Mouse (Mus musculus) liver, adult 2 months (tissue): Measurements from ENCODE around the gene Grk4. TPM values are rescaled to one million over a fixed set of nuclear protein-coding genes. Genes with fewer than 3 reads are reported as not detected.

Source experiments
- DNase-seq: peaks from one replicate; pipeline ENCODE4 v3.0.0-alpha.2; 2011; ENCODE audit warnings: low read depth, low spot score; ENCODE audit errors: extremely low read depth
- H3K27ac ChIP-seq: fragments of 200-500 bp; replicated peaks from 2 replicates; pipeline ENCODE4 v1.5.1; 2012; ENCODE audit warnings: low read depth, mild to moderate bottlenecking, control low read depth, inconsistent platforms, low read length; ENCODE audit not compliant: insufficient read depth
- H3K27me3 ChIP-seq: fragments of 200-500 bp; 2 replicates; pipeline ENCODE4 v1.6.1; 2012; ENCODE audit warnings: mild to moderate bottlenecking, moderate library complexity, low read length, inconsistent platforms; ENCODE audit not compliant: control insufficient read depth, insufficient read depth
- H3K36me3 ChIP-seq: fragments of 200-500 bp; 2 replicates; pipeline ENCODE4 v1.6.1; 2012; ENCODE audit warnings: low read length, inconsistent platforms; ENCODE audit not compliant: control insufficient read depth, insufficient read depth
- H3K4me1 ChIP-seq: fragments of 200-500 bp; 2 replicates; pipeline ENCODE4 v1.6.1; 2011; ENCODE audit warnings: low read length; ENCODE audit not compliant: control insufficient read depth, insufficient read depth
- H3K4me3 ChIP-seq: fragments of 200-500 bp; 2 replicates; pipeline ENCODE4 v1.5.1; 2011; ENCODE audit warnings: low read depth, mild to moderate bottlenecking, control low read depth, low read length, moderate library complexity; ENCODE audit not compliant: insufficient read depth
- H3K79me2 ChIP-seq: fragments of 200-500 bp; 2 replicates; pipeline ENCODE4 v1.6.1; 2012; ENCODE audit warnings: inconsistent platforms, mild to moderate bottlenecking, low read length, moderate library complexity; ENCODE audit not compliant: control insufficient read depth, insufficient read depth
- H3K9ac ChIP-seq: fragments of 200-500 bp; 2 replicates; pipeline ENCODE4 v1.6.1; 2012; ENCODE audit warnings: low read depth, mild to moderate bottlenecking, control low read depth, inconsistent platforms, low read length
- CTCF ChIP-seq: fragments of 200-500 bp; IDR thresholded peaks from 2 replicates; pipeline ENCODE4 v1.5.1; 2011; ENCODE audit warnings: low read depth, low read length, control low read depth
- POLR2A ChIP-seq: fragments of 200-500 bp; IDR thresholded peaks from 2 replicates; pipeline ENCODE4 v1.6.1; 2011; ENCODE audit warnings: low read length, control low read depth; ENCODE audit not compliant: insufficient read depth; ENCODE audit errors: extremely low read depth
- WGBS: fragments of 180-500 bp; shearing (Covaris S2); methylation state at CpG from one replicate; pipeline ENCODE4 v1.1.7; 2018; 5-methylcytosine and 5-hydroxymethylcytosine counted together
- polyA plus RNA-seq: library from polyadenylated mRNA; depleted of rRNA; stranded (reverse); fragments of >200 nt; gene quantifications from 2 replicates; pipeline ENCODE4 v1.2.3, GENCODE M21; 2012
- total RNA-seq: library from RNA; depleted of rRNA; stranded (reverse); fragments of >200 nt; gene quantifications from 2 replicates; pipeline ENCODE4 v1.2.3, GENCODE M21; 2014

Gene Grk4
- total and polyA plus RNA-seq, 2 experiments = 0.46 to 0.65 TPM

DNA sequence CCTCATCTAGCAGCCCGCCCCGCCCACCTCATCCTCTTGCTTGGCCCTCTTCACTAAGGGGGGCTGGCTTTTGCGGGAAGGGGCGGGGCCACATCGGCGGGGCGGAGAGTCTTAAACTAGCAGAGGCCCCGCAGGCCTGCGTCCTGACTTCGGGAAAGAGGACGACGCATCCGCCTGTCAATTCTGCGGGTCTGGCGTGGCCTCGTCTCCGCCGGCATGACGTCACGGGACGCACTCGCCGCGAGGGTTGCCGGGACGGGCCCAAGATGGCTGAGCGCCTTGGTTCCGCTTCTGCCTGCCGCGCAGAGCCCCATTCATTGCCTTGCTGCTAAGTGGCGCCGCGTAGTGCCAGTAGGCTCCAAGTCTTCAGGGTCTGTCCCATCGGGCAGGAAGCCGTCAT lies 101.3 kb downstream of the Grk4 start, which contains the start of gene Htt:
TSS of gene Htt (plus strand) at position 232 of the 400 bp plus-strand sequence.
- TF ChIP-seq POLR2A (0 out of 2 replicates have a peak, but pooled peaks have one; percentile 59), CTCF (no peak)
- Histone ChIP-seq H3K4me3 (peak within 1 kb of the TSS; percentile 88), H3K27ac (no peak within 1 kb of the TSS; the same call in 1 of the 2 replicates), H3K9ac (peak within 1 kb of the TSS; percentile 90), H3K36me3 (no peaks in the 10 kb centered on the region), H3K27me3 (no peaks in the 10 kb centered on the region), H3K4me1 (peaks cover 6% of the 10 kb centered on the region; the same call in 1 of the 2 replicates), H3K79me2 (peaks cover 13% of the 10 kb centered on the region; the same call in 1 of the 2 replicates)
- WGBS = under 1% methylated on average over 35 of the region's 35 CpGs
- DNase-seq = peak; percentile 85

DNA sequence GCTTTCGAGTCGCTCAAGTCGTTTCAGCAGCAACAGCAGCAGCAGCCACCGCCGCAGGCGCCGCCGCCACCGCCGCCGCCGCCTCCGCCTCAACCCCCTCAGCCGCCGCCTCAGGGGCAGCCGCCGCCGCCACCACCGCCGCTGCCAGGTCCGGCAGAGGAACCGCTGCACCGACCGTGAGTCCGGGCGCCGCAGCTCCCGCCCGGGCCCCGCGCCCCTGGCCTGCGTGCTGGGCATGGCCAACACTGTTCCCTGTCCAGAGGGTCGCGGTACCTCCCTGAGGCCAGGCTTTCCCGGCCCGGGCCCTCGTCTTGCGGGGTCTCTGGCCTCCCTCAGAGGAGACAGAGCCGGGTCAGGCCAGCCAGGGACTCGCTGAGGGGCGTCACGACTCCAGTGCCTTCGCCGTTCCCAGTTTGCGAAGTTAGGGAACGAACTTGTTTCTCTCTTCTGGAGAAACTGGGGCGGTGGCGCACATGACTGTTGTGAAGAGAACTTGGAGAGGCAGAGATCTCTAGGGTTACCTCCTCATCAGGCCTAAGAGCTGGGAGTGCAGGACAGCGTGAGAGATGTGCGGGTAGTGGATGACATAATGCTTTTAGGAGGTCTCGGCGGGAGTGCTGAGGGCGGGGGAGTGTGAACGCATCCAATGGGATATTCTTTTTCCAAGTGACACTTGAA lies 101.9 kb downstream of the Grk4 start:
- peaks cover 13% of the 10 kb centered on the region; the same call in 1 of the 2 replicates for H3K79me2 ChIP-seq
- under 1% methylated on average over 54 of the region's 54 CpGs for WGBS
- peak; percentile 20 for DNase-seq
- no peak for TF ChIP-seq CTCF
- no peak for TF ChIP-seq POLR2A
- peak overlapping the region; percentile 90 for H3K9ac ChIP-seq
- H3K36me3 ChIP-seq = no peaks in the 10 kb centered on the region
- H3K27me3 ChIP-seq = no peaks in the 10 kb centered on the region
- H3K27ac ChIP-seq = no peak overlapping the region
- peak overlapping the region; percentile 88 for H3K4me3 ChIP-seq
- H3K4me1 ChIP-seq = peaks cover 6% of the 10 kb centered on the region; the same call in 1 of the 2 replicates

DNA sequence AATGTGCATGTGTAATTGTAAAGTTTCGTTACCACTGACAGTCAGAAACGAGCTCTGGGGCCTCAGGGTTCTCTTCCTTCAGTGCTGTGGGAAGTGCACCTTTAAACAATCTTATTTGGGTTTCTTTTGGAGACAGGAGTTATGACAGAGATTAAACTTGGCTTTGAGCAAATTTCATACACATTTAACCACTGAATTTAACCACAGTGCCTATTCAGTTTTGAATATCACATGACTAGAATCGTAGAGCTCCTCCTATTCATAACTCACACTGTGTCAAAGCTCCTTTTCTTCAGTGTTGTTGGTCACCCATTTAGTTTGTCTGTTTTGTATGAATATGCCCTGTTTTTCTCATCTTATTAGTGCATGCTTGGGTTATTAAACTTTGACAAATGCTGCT lies 111.6 kb downstream of the Grk4 start:
- WGBS = 92% methylated on average over 3 of the region's 3 CpGs
- no peak overlapping the region for H3K9ac ChIP-seq
- H3K36me3 ChIP-seq = no peaks in the 10 kb centered on the region
- H3K79me2 ChIP-seq = peaks cover 17% of the 10 kb centered on the region
- 0 out of 2 replicates have a peak, but pooled peaks cover 3% of the 10 kb centered on the region for H3K4me1 ChIP-seq
- TF ChIP-seq CTCF = no peak
- TF ChIP-seq POLR2A = no peak
- H3K4me3 ChIP-seq = no peak overlapping the region
- no peak overlapping the region for H3K27ac ChIP-seq
- DNase-seq = no peak
- no peaks in the 10 kb centered on the region for H3K27me3 ChIP-seq

DNA sequence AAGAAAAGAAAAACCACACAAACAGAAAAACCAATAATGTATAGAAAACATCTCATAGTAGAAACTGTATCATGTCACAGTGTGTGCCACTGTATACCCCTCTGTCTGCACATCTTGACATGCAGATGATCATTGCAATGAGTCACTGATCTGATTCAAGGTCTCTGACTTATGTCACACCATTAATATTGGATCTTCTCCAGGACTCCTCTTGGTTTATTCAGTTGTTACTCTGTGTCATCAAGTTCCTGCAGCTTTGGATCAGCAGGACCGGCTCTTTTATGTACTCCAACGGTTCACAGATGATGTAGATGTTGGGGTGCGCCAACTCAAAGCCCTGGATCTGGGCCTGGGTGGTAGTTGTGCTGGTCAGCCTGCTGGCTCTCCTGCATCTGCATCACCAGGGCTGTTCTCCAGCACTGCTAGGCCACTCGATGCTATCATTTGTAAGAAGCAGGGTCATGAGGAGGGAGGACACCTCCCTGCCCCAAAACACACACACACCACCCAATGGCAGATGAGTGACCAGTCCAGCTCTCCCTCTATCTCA lies 112.6 kb downstream of the Grk4 start:
- DNase-seq = no peak
- Histone ChIP-seq H3K9ac (no peak overlapping the region), H3K27me3 (no peaks in the 10 kb centered on the region), H3K79me2 (peaks cover 17% of the 10 kb centered on the region), H3K4me1 (0 out of 2 replicates have a peak, but pooled peaks cover 3% of the 10 kb centered on the region), H3K27ac (no peak overlapping the region), H3K36me3 (no peaks in the 10 kb centered on the region), H3K4me3 (no peak overlapping the region)
- WGBS = 70% methylated on average over 4 of the region's 4 CpGs
- no peak for TF ChIP-seq POLR2A
- no peak for TF ChIP-seq CTCF

DNA sequence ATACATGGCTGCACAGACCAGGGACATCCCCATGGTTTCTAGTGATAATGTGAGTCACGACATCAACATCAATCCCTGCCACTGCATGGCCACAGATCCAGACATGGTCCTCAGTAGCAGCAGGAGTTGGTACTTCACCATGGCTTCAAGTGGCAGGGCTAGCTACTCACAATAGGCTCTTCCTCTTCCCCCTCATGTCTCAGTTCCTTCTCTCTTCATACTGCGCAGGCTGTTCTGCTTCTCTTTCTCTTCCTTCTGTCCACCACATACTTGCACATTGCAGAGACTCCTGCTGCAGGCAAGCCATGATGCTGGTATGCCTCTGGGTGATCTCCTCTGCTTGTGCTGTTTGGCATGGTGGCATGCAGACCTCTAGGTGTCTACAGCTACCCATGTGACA lies 113.2 kb downstream of the Grk4 start:
- 0 out of 2 replicates have a peak, but pooled peaks cover 3% of the 10 kb centered on the region for H3K4me1 ChIP-seq
- WGBS = 83% methylated on average over 2 of the region's 2 CpGs
- peaks cover 17% of the 10 kb centered on the region for H3K79me2 ChIP-seq
- no peaks in the 10 kb centered on the region for H3K36me3 ChIP-seq
- H3K27me3 ChIP-seq = no peaks in the 10 kb centered on the region
- H3K27ac ChIP-seq = no peak overlapping the region
- H3K4me3 ChIP-seq = no peak overlapping the region
- DNase-seq = no peak
- TF ChIP-seq POLR2A (no peak), CTCF (no peak)
- H3K9ac ChIP-seq = no peak overlapping the region
